Mouse (Mus musculus): ENCODE measurements around the gene Cyren.

GRCm38 (mm10) chr6:34907121-34907614 lies 29.3 kb upstream of the Cyren start:
- TF ChIP-seq CTCF (conservative IDR thresholded peaks at IDR 0.05 in 1 of 2, IDR thresholded peaks at IDR 0.05 in 1 of 2; ENCODE audit: low read depth in 2 of 2, low read length in 2 of 2) (no peak), UBTF (IDR thresholded peaks at IDR 0.05; ENCODE audit: low read depth, low read length) (no peak), POLR2A (IDR thresholded peaks at IDR 0.05; ENCODE audit: low read depth, low read length) (no peak), ZMIZ1 (IDR thresholded peaks at IDR 0.05; ENCODE audit: low read depth, low read length) (no peak), KAT2A (IDR thresholded peaks at IDR 0.05; ENCODE audit: insufficient replicate concordance, low read length) (no peak), E2F4 (IDR thresholded peaks at IDR 0.05; ENCODE audit: insufficient replicate concordance, low read depth, low read length) (no peak), TBP (conservative IDR thresholded peaks at IDR 0.05; ENCODE audit: low read depth, low read length) (no peak), EP300 (IDR thresholded peaks at IDR 0.05; ENCODE audit: low read length) (no peak), JUND (conservative IDR thresholded peaks at IDR 0.05; ENCODE audit: low read depth, low read length) (no peak), ETS1 (conservative IDR thresholded peaks at IDR 0.05; ENCODE audit: low read depth, low read length) (no peak)
